Mouse (Mus musculus): ENCODE results near the gene Dicer1. TPM values are rescaled to one million over a fixed set of nuclear protein-coding genes. Genes with fewer than 3 reads are reported as not detected.
"Not testable (repeated sequence)": the region's sequence is repeated elsewhere in the genome, so short reads cannot be mapped to it uniquely, and the experiment has no call there.

Gene Dicer1
- total RNA-seq, 4 experiments from 2014 or later: 33.8 to 50.0 (median 40.1) TPM

GRCm38 (mm10) chr12:104740841-104741787 is 10.6 kb downstream of the Dicer1 start:
- DNase-seq (ENCODE audit: low spot score in 2 of 2): no peak

- no peak for DNase-seq (ENCODE audit: low spot score in 2 of 2)
Observed at GRCm38 (mm10) chr12:104738931-104739330, 12.8 kb downstream of the Dicer1 start.

- DNase-seq (ENCODE audit: low spot score in 2 of 2): no peak
Observed at GRCm38 (mm10) chr12:104738446-104738845, 13.3 kb downstream of the Dicer1 start.

GRCm38 (mm10) chr12:104737666-104738065 is 14.1 kb downstream of the Dicer1 start:
- no peak for DNase-seq (ENCODE audit: low spot score in 2 of 2)

GRCm38 (mm10) chr12:104735993-104736395 is 15.8 kb downstream of the Dicer1 start:
- no peak for DNase-seq (ENCODE audit: low spot score in 2 of 2)

GRCm38 (mm10) chr12:104733165-104733564 is 18.6 kb downstream of the Dicer1 start:
- DNase-seq (ENCODE audit: low spot score in 2 of 2): no peak

GRCm38 (mm10) chr12:104731782-104732181 is 20.0 kb downstream of the Dicer1 start:
- DNase-seq (ENCODE audit: low spot score in 2 of 2): no peak

- DNase-seq (ENCODE audit: low spot score in 2 of 2): not testable (repeated sequence)
Observed at GRCm38 (mm10) chr12:104726436-104726835, 25.3 kb downstream of the Dicer1 start.

- no peak for DNase-seq (ENCODE audit: low spot score in 2 of 2)
Observed at GRCm38 (mm10) chr12:104722056-104722455, 29.7 kb downstream of the Dicer1 start.

GRCm38 (mm10) chr12:104721011-104721410 is 30.7 kb downstream of the Dicer1 start:
- DNase-seq (ENCODE audit: low spot score in 2 of 2): no peak

- DNase-seq (ENCODE audit: low spot score in 2 of 2): no peak
Observed at GRCm38 (mm10) chr12:104718956-104719355, 32.8 kb downstream of the Dicer1 start.

- no peak for DNase-seq (ENCODE audit: low spot score in 2 of 2)
Observed at GRCm38 (mm10) chr12:104716409-104716808, 35.3 kb downstream of the Dicer1 start.

GRCm38 (mm10) chr12:104715453-104715852 is 36.3 kb downstream of the Dicer1 start:
- DNase-seq (ENCODE audit: low spot score in 2 of 2): no peak

GRCm38 (mm10) chr12:104700266-104700665 is 51.5 kb downstream of the Dicer1 start:
- DNase-seq (ENCODE audit: low spot score in 2 of 2): peak; percentile 16 to 20

GRCm38 (mm10) chr12:104699753-104700152 is 52.0 kb downstream of the Dicer1 start:
- DNase-seq (ENCODE audit: low spot score in 2 of 2): peak; percentile 53

GRCm38 (mm10) chr12:104695514-104695913 is 56.2 kb downstream of the Dicer1 start:
- no peak for DNase-seq (ENCODE audit: low spot score in 2 of 2)

GRCm38 (mm10) chr12:104692864-104693263 is 58.9 kb downstream of the Dicer1 start:
- DNase-seq (ENCODE audit: low spot score in 2 of 2): no peak

GRCm38 (mm10) chr12:104690412-104690811 is 61.3 kb downstream of the Dicer1 start:
- no peak for DNase-seq (ENCODE audit: low spot score in 2 of 2)

- DNase-seq (ENCODE audit: low spot score in 2 of 2): no peak
Observed at GRCm38 (mm10) chr12:104688870-104689269, 62.9 kb downstream of the Dicer1 start.

- DNase-seq (ENCODE audit: low spot score in 2 of 2): no peak
Observed at GRCm38 (mm10) chr12:104684411-104684931, 67.3 kb downstream of the Dicer1 start.

GRCm38 (mm10) chr12:104679819-104680132 is 72.0 kb downstream of the Dicer1 start:
- no peak for DNase-seq (ENCODE audit: low spot score in 2 of 2)

GRCm38 (mm10) chr12:104679121-104679818 is 72.5 kb downstream of the Dicer1 start:
- DNase-seq (ENCODE audit: low spot score in 2 of 2): no peak
